Mouse (Mus musculus) embryonic facial prominence, embryonic 12.5 days (tissue): ENCODE data around the gene Ntm. TPM values are rescaled to one million over a fixed set of nuclear protein-coding genes. Genes with fewer than 3 reads are reported as not detected.
A peak's percentile ranks its signal among the peaks of the same experiment; 100 is the strongest.

Source experiments
- ATAC-seq: fragments of 200-750 bp; cut with Nextera tagmentation; 2 replicates; pipeline ENCODE4 v1.8.0; 2017; ENCODE audit not compliant: insufficient number of reproducible peaks, insufficient read depth, low FRiP score, low TSS enrichment
- H3K27ac ChIP-seq: fragments of 300-500 bp; sonication (generic); 2 replicates; pipeline ENCODE4 v1.5.1; 2016; ENCODE audit warnings: mild to moderate bottlenecking
- H3K27me3 ChIP-seq: fragments of 300-500 bp; sonication (generic); 2 replicates; pipeline ENCODE4 v1.6.1; 2016; ENCODE audit warnings: mild to moderate bottlenecking, moderate library complexity
- H3K36me3 ChIP-seq: fragments of 300-500 bp; sonication (generic); 2 replicates; pipeline ENCODE4 v1.6.1; 2016; ENCODE audit warnings: mild to moderate bottlenecking
- H3K4me1 ChIP-seq: fragments of 300-500 bp; sonication (generic); 2 replicates; pipeline ENCODE4 v1.6.1; 2016
- H3K4me2 ChIP-seq: fragments of 300-500 bp; sonication (generic); replicated peaks from 2 replicates; pipeline ENCODE4 v1.6.1; 2016; ENCODE audit warnings: mild to moderate bottlenecking, moderate library complexity
- H3K4me3 ChIP-seq: fragments of 300-500 bp; sonication (generic); 2 replicates; pipeline ENCODE4 v1.5.1; 2016; ENCODE audit warnings: mild to moderate bottlenecking
- H3K9ac ChIP-seq: fragments of 300-500 bp; sonication (generic); 2 replicates; pipeline ENCODE4 v1.6.1; 2016; ENCODE audit warnings: mild to moderate bottlenecking, moderate library complexity
- H3K9me3 ChIP-seq: fragments of 300-500 bp; sonication (generic); 2 replicates; pipeline ENCODE4 v1.6.1; 2016; ENCODE audit warnings: mild to moderate bottlenecking, moderate library complexity
- WGBS: fragments of 180-500 bp; shearing (Covaris S2); methylation state at CpG from one replicate; pipeline ENCODE4 v1.1.7; 2016; 5-methylcytosine and 5-hydroxymethylcytosine counted together
- polyA plus RNA-seq: library from polyadenylated mRNA; unstranded; fragments of >200 nt; fragmentation: Nextera tagmentation; extraction: Ambion mirVana; gene quantifications from 2 replicates; pipeline ENCODE4 v1.2.1, GENCODE M21; 2016

Ntm gene
- polyA plus RNA-seq, 1 experiment from 2014 or later: 23.0 TPM

GRCm38 (mm10) chr9:29943209-29944070 is 19.5 kb downstream of the Ntm start:
- Histone ChIP-seq H3K9me3 (no peaks in the 10 kb centered on the region), H3K36me3 (no peaks in the 10 kb centered on the region), H3K4me2 (peak overlapping the region; percentile 45), H3K27ac (no peak overlapping the region), H3K9ac (no peak overlapping the region), H3K4me3 (peak overlapping the region; percentile 16), H3K4me1 (no peaks in the 10 kb centered on the region), H3K27me3 (0 out of 2 replicates have a peak, but pooled peaks cover 3% of the 10 kb centered on the region)
- peak; percentile 41; the same call in 1 of the 2 replicates for ATAC-seq
- 19% methylated on average over 20 of the region's 20 CpGs for WGBS

GRCm38 (mm10) chr9:29942183-29942952 is 20.6 kb downstream of the Ntm start:
- no peak overlapping the region for H3K4me2 ChIP-seq
- H3K27ac ChIP-seq: no peak overlapping the region
- H3K4me1 ChIP-seq: no peaks in the 10 kb centered on the region
- no peak overlapping the region for H3K4me3 ChIP-seq
- 0 out of 2 replicates have a peak, but pooled peaks cover 3% of the 10 kb centered on the region for H3K27me3 ChIP-seq
- no peak overlapping the region for H3K9ac ChIP-seq
- no peaks in the 10 kb centered on the region for H3K9me3 ChIP-seq
- ATAC-seq: peak; percentile 67; the same call in 1 of the 2 replicates
- 68% methylated on average over 11 of the region's 11 CpGs for WGBS
- H3K36me3 ChIP-seq: no peaks in the 10 kb centered on the region

GRCm38 (mm10) chr9:29939517-29940034 is 23.4 kb downstream of the Ntm start:
- H3K36me3 ChIP-seq: no peaks in the 10 kb centered on the region
- H3K4me3 ChIP-seq: no peak overlapping the region
- 89% methylated on average over 16 of the region's 16 CpGs for WGBS
- no peak overlapping the region for H3K4me2 ChIP-seq
- no peak overlapping the region for H3K27ac ChIP-seq
- no peak for ATAC-seq
- no peaks in the 10 kb centered on the region for H3K4me1 ChIP-seq
- H3K9ac ChIP-seq: no peak overlapping the region
- no peaks in the 10 kb centered on the region for H3K9me3 ChIP-seq
- 0 out of 2 replicates have a peak, but pooled peaks cover 3% of the 10 kb centered on the region for H3K27me3 ChIP-seq

DNA sequence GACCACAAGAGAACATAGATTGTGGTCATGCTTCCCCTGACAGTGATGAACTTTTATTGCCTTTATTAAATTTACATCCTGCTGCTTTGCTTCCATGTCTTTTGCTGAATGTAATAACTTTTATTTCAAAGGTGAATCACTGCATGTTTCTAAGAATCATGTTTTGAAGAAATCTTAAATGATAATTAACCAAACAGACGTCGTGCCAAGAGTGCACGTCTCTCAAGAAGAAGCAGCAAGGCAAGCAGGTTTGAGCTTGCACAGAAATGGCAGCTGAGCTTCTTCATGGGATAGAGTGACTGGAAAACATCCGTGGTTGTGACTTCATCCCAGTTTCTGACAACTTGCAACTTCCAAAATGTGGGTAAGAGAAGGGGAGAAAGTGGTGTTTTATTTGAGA is 34.1 kb downstream of the Ntm start:
- Histone ChIP-seq H3K36me3 (no peaks in the 10 kb centered on the region), H3K27me3 (no peaks in the 10 kb centered on the region), H3K9me3 (no peaks in the 10 kb centered on the region), H3K4me3 (no peak overlapping the region), H3K4me1 (no peaks in the 10 kb centered on the region), H3K4me2 (no peak overlapping the region), H3K27ac (no peak overlapping the region), H3K9ac (no peak overlapping the region)
- ATAC-seq: no peak
- WGBS: 84% methylated on average over 4 of the region's 4 CpGs

GRCm38 (mm10) chr9:29925382-29925781 is 37.6 kb downstream of the Ntm start:
- H3K4me1 ChIP-seq: peaks cover 4% of the 10 kb centered on the region; the same call in 1 of the 2 replicates
- H3K9me3 ChIP-seq: no peaks in the 10 kb centered on the region
- 89% methylated on average over 3 of the region's 3 CpGs for WGBS
- no peaks in the 10 kb centered on the region for H3K27me3 ChIP-seq
- no peak overlapping the region for H3K9ac ChIP-seq
- H3K4me3 ChIP-seq: no peak overlapping the region
- no peaks in the 10 kb centered on the region for H3K36me3 ChIP-seq
- no peak overlapping the region for H3K27ac ChIP-seq
- H3K4me2 ChIP-seq: no peak overlapping the region
- no peak for ATAC-seq

- H3K4me1 ChIP-seq: no peaks in the 10 kb centered on the region
- H3K9me3 ChIP-seq: no peaks in the 10 kb centered on the region
- H3K4me2 ChIP-seq: no peak overlapping the region
- no peak overlapping the region for H3K27ac ChIP-seq
- H3K9ac ChIP-seq: no peak overlapping the region
- H3K27me3 ChIP-seq: no peaks in the 10 kb centered on the region
- WGBS: 83% methylated on average over 9 of the region's 9 CpGs
- no peak overlapping the region for H3K4me3 ChIP-seq
- no peaks in the 10 kb centered on the region for H3K36me3 ChIP-seq
- no peak for ATAC-seq
Measured at GRCm38 (mm10) chr9:29898406-29899054, 64.4 kb downstream of the Ntm start.

DNA sequence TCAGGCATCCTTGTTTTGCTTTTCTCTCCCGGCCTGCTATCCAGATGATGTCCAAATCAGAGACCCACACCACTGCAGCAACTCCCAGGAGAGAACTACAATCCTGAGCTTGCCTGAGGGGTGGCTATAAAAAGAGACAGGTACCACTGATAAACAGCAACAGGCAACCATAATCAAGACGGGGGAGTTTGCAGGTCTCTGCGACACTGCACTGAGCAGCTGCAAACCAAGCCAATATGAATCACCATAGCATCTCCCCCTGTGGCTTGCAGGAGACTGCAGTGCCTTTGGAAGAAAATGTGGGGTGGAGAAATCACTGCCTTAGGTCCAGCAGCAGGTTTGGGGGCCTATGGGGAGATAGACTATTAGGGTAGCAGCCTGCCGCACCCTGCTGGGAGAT is 65.5 kb downstream of the Ntm start:
- no peaks in the 10 kb centered on the region for H3K36me3 ChIP-seq
- H3K4me2 ChIP-seq: no peak overlapping the region
- H3K9ac ChIP-seq: no peak overlapping the region
- no peaks in the 10 kb centered on the region for H3K27me3 ChIP-seq
- 61% methylated on average over 4 of the region's 4 CpGs for WGBS
- H3K9me3 ChIP-seq: no peaks in the 10 kb centered on the region
- no peaks in the 10 kb centered on the region for H3K4me1 ChIP-seq
- no peak for ATAC-seq
- H3K4me3 ChIP-seq: no peak overlapping the region
- no peak overlapping the region for H3K27ac ChIP-seq

GRCm38 (mm10) chr9:29892792-29893191 is 70.1 kb downstream of the Ntm start:
- H3K27me3 ChIP-seq: no peaks in the 10 kb centered on the region
- no peak for ATAC-seq
- H3K36me3 ChIP-seq: no peaks in the 10 kb centered on the region
- H3K9ac ChIP-seq: no peak overlapping the region
- no peak overlapping the region for H3K4me3 ChIP-seq
- WGBS: 81% methylated on average over 5 of the region's 5 CpGs
- H3K27ac ChIP-seq: no peak overlapping the region
- H3K4me2 ChIP-seq: no peak overlapping the region
- no peaks in the 10 kb centered on the region for H3K9me3 ChIP-seq
- H3K4me1 ChIP-seq: no peaks in the 10 kb centered on the region

GRCm38 (mm10) chr9:29888712-29889111 is 74.2 kb downstream of the Ntm start:
- no peak for ATAC-seq

DNA sequence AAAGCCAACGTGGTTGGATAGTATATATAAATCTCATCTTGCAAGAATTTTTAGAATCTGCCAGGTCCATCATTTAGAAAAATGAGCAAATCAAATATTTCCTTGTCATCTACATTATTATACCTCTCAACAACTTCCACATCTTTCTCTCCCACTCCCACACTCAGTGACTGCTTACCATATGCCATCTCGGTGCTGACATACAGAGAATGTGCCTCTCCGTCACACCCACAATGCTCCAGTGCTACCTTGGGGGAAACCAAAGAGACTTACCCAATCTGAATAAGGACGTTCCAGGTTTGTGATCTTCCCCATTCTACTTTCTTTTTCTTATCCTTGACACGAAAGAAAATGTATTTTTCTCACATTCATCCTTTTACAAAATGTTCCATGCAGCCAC is 75.0 kb downstream of the Ntm start:
- no peaks in the 10 kb centered on the region for H3K9me3 ChIP-seq
- no peaks in the 10 kb centered on the region for H3K36me3 ChIP-seq
- no peaks in the 10 kb centered on the region for H3K4me1 ChIP-seq
- ATAC-seq: no peak
- no peak overlapping the region for H3K4me3 ChIP-seq
- H3K4me2 ChIP-seq: no peak overlapping the region
- WGBS: 83% methylated on average over 5 of the region's 5 CpGs
- H3K27me3 ChIP-seq: no peaks in the 10 kb centered on the region
- H3K27ac ChIP-seq: no peak overlapping the region
- H3K9ac ChIP-seq: no peak overlapping the region

More at GRCm38 (mm10) chr9:29888712-29889111, 74.2 kb downstream of the Ntm start:
- Histone ChIP-seq H3K4me2 (no peak overlapping the region), H3K27me3 (no peaks in the 10 kb centered on the region), H3K27ac (no peak overlapping the region), H3K36me3 (no peaks in the 10 kb centered on the region), H3K9me3 (no peaks in the 10 kb centered on the region), H3K9ac (no peak overlapping the region), H3K4me1 (no peaks in the 10 kb centered on the region), H3K4me3 (no peak overlapping the region)
- 82% methylated on average over 3 of the region's 3 CpGs for WGBS

- Histone ChIP-seq H3K27me3 (no peaks in the 10 kb centered on the region), H3K9me3 (no peaks in the 10 kb centered on the region), H3K4me2 (no peak overlapping the region), H3K4me1 (no peaks in the 10 kb centered on the region), H3K27ac (no peak overlapping the region), H3K36me3 (no peaks in the 10 kb centered on the region), H3K4me3 (no peak overlapping the region), H3K9ac (no peak overlapping the region)
- ATAC-seq: no peak
- 63% methylated on average over 3 of the region's 3 CpGs for WGBS
Measured at GRCm38 (mm10) chr9:29884062-29884461, 78.9 kb downstream of the Ntm start.
